Mouse (Mus musculus) midbrain, embryonic 13.5 days (tissue): ENCODE results near the gene Amy2a4. TPM values are rescaled to one million over a fixed set of nuclear protein-coding genes. Genes with fewer than 3 reads are reported as not detected.
"Not testable (repeated sequence)": the region's sequence is repeated elsewhere in the genome, so short reads cannot be mapped to it uniquely, and the experiment has no call there.

Experiments
- ATAC-seq: fragments of 200-750 bp; cut with Nextera tagmentation; 2 replicates; pipeline ENCODE4 v1.8.0; 2017; ENCODE audit warnings: mild to moderate bottlenecking, moderate TSS enrichment, moderate library complexity
- H3K27ac ChIP-seq: fragments of 300-500 bp; sonication (generic); 2 replicates; pipeline ENCODE4 v1.5.1; 2015; ENCODE audit warnings: inconsistent platforms, mild to moderate bottlenecking, moderate library complexity
- H3K27me3 ChIP-seq: fragments of 300-500 bp; sonication (generic); 2 replicates; pipeline ENCODE4 v1.6.1; 2015; ENCODE audit warnings: mild to moderate bottlenecking, inconsistent platforms
- H3K36me3 ChIP-seq: fragments of 300-500 bp; sonication (generic); 2 replicates; pipeline ENCODE4 v1.6.1; 2015; ENCODE audit warnings: mild to moderate bottlenecking, inconsistent platforms
- H3K4me1 ChIP-seq: fragments of 300-500 bp; sonication (generic); replicated peaks from 2 replicates; pipeline ENCODE4 v1.6.1; 2015; ENCODE audit warnings: inconsistent platforms
- H3K4me2 ChIP-seq: fragments of 300-500 bp; sonication (generic); replicated peaks from 2 replicates; pipeline ENCODE4 v1.6.1; 2015; ENCODE audit warnings: moderate library complexity, mild to moderate bottlenecking, inconsistent platforms
- H3K4me3 ChIP-seq: fragments of 300-500 bp; sonication (generic); replicated peaks from 2 replicates; pipeline ENCODE4 v1.5.1; 2015; ENCODE audit warnings: mild to moderate bottlenecking, inconsistent platforms
- H3K9ac ChIP-seq: fragments of 300-500 bp; sonication (generic); replicated peaks from 2 replicates; pipeline ENCODE4 v1.6.1; 2015; ENCODE audit warnings: mild to moderate bottlenecking, inconsistent platforms
- H3K9me3 ChIP-seq: fragments of 300-500 bp; sonication (generic); 2 replicates; pipeline ENCODE4 v1.6.1; 2016; ENCODE audit warnings: mild to moderate bottlenecking, inconsistent platforms
- whole genome bisulfite sequencing: fragments of 180-500 bp; shearing (Covaris S2); methylation state at CpG from one replicate; pipeline ENCODE4 v1.1.7; 2015; 5-methylcytosine and 5-hydroxymethylcytosine counted together
- polyA plus RNA-seq: library from polyadenylated mRNA; unstranded; fragments of >200 nt; fragmentation: Nextera tagmentation; extraction: Ambion mirVana; gene quantifications from 2 replicates; pipeline ENCODE4 v1.2.1, GENCODE M21; 2015

Amy2a4 gene
- not detected in 2 replicates for polyA plus RNA-seq

GRCm38 (mm10) chr3:113291349-113291748 is at the start of gene Amy2a4:
Gene Amy2a4, minus strand, starts transcription at chr3:113291449.
- WGBS = no CpG with 5 or more reads among the region's 4 CpGs
- not testable (repeated sequence) for H3K4me2 ChIP-seq, H3K27ac ChIP-seq, ATAC-seq, H3K36me3 ChIP-seq, H3K27me3 ChIP-seq, H3K4me3 ChIP-seq, H3K4me1 ChIP-seq, H3K9ac ChIP-seq, H3K9me3 ChIP-seq

DNA sequence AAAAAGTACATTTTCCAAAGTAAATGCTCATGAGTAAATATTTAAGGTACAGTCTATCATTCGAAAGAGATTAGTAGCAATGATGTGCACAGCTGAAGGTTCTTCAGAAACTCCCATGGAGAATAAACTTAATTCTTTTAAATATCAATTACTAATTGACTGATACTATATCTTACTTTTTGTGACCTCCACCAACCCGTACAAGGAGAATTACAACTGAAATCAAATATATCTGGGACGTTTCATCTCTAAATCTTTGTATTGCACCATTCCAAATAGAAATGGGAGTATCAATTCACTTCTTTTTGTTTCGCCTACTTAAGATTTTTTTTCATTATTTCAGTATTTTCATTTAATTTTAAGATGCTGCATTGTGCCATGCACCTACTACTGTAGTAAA is 32.7 kb upstream of the Amy2a4 start, which contains the start of gene Amy2a3:
Gene Amy2a3, minus strand, starts transcription at position 101 of the 400 bp plus-strand sequence.
- not testable (repeated sequence) for H3K27ac ChIP-seq, H3K36me3 ChIP-seq, H3K4me1 ChIP-seq, ATAC-seq, H3K4me3 ChIP-seq, H3K9me3 ChIP-seq, H3K4me2 ChIP-seq, H3K27me3 ChIP-seq, H3K9ac ChIP-seq
- no CpG with 5 or more reads among the region's 4 CpGs for WGBS

- H3K27ac ChIP-seq, H3K27me3 ChIP-seq, H3K4me3 ChIP-seq, ATAC-seq, H3K9me3 ChIP-seq, H3K4me2 ChIP-seq, H3K36me3 ChIP-seq, H3K4me1 ChIP-seq, H3K9ac ChIP-seq: not testable (repeated sequence)
- WGBS = no CpG with 5 or more reads among the region's 3 CpGs
Measured at GRCm38 (mm10) chr3:113312937-113313336, 21.7 kb upstream of the Amy2a4 start.

- ATAC-seq, H3K4me2 ChIP-seq, H3K4me3 ChIP-seq: not testable (repeated sequence)
Measured at GRCm38 (mm10) chr3:113280285-113280684, 11.0 kb downstream of the Amy2a4 start.

DNA sequence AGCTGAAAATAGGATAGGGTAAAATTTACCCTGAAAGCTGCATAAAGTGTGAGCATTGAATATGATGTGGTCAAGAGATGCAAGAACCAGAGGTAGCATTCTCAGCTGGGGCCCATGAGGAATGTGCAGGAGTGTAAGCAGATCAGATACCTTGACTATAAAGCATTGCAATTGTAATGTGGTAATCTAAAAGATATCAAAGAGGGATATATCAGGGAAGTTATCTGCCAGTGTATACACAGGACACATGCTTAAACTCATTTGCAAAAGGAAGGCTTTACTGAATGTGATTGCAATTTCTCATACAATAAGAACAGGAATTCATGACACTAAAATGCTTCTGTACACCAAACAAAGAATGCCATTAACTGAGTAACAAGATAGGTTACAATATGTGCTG is 11.7 kb downstream of the Amy2a4 start:
- H3K27ac ChIP-seq, H3K4me3 ChIP-seq, H3K9me3 ChIP-seq, H3K4me2 ChIP-seq, H3K36me3 ChIP-seq, H3K4me1 ChIP-seq, H3K27me3 ChIP-seq, H3K9ac ChIP-seq, ATAC-seq: not testable (repeated sequence)

More at GRCm38 (mm10) chr3:113280285-113280684, 11.0 kb downstream of the Amy2a4 start:
- H3K27ac ChIP-seq, H3K27me3 ChIP-seq, H3K36me3 ChIP-seq, H3K9me3 ChIP-seq, H3K4me1 ChIP-seq, H3K9ac ChIP-seq: not testable (repeated sequence)

GRCm38 (mm10) chr3:113258737-113259136 is 32.5 kb downstream of the Amy2a4 start, which contains the start of gene Amy2a5:
Gene Amy2a5, minus strand, starts transcription at chr3:113258837.
- not testable (repeated sequence) for H3K4me1 ChIP-seq, ATAC-seq, H3K4me3 ChIP-seq, H3K4me2 ChIP-seq, H3K9me3 ChIP-seq, H3K9ac ChIP-seq, H3K27ac ChIP-seq, H3K36me3 ChIP-seq, H3K27me3 ChIP-seq
- no CpG with 5 or more reads among the region's 4 CpGs for WGBS

Other genes with a start within 250 kb of the Amy2a4 start
- 0.46 and 0.48 TPM in 2 replicates for gene Amy2a5, start 32.6 kb downstream of the Amy2a4 start, polyA plus RNA-seq
- gene Amy2a3, start 32.6 kb upstream of the Amy2a4 start, polyA plus RNA-seq = not detected in 2 replicates
- not detected in 2 replicates for gene Amy2a2, start 65.2 kb upstream of the Amy2a4 start, polyA plus RNA-seq
- 1.1 and 1.5 TPM in 2 replicates for gene Amy2a1, start 241.0 kb upstream of the Amy2a4 start, polyA plus RNA-seq